Mouse (Mus musculus) lung, postnatal 0 days (tissue): Measurements from ENCODE around the gene Itpka. TPM values are rescaled to one million over a fixed set of nuclear protein-coding genes. Genes with fewer than 3 reads are reported as not detected.
A peak's percentile ranks its signal among the peaks of the same experiment; 100 is the strongest.

Experiments used
- ATAC-seq: fragments of 200-750 bp; cut with Nextera tagmentation; 2 replicates; pipeline ENCODE4 v1.8.0; 2017; ENCODE audit warnings: moderate library complexity
- DNase-seq: peaks from one replicate; pipeline ENCODE4 v3.0.0-alpha.2; 2016; ENCODE audit warnings: low spot score
- H3K27ac ChIP-seq: fragments of 300-500 bp; sonication (generic); 2 replicates; pipeline ENCODE4 v1.5.1; 2014; ENCODE audit warnings: antibody characterized with exemption, mild to moderate bottlenecking, low read length, mixed read lengths
- H3K27me3 ChIP-seq: fragments of 300-500 bp; sonication (generic); replicated peaks from 2 replicates; pipeline ENCODE4 v1.6.1; 2014; ENCODE audit warnings: low read length, mixed read lengths; ENCODE audit not compliant: insufficient read depth
- H3K36me3 ChIP-seq: fragments of 300-500 bp; sonication (generic); 2 replicates; pipeline ENCODE4 v1.6.1; 2014; ENCODE audit warnings: low read length, mixed read lengths; ENCODE audit not compliant: insufficient read depth
- H3K4me1 ChIP-seq: fragments of 300-500 bp; sonication (generic); 2 replicates; pipeline ENCODE4 v1.6.1; 2014; ENCODE audit warnings: antibody characterized with exemption, low read depth, low read length, mixed read lengths; ENCODE audit not compliant: insufficient read depth
- H3K4me2 ChIP-seq: fragments of 300-500 bp; sonication (generic); replicated peaks from 2 replicates; pipeline ENCODE4 v1.6.1; 2014; ENCODE audit warnings: low read depth, mild to moderate bottlenecking, low read length, moderate library complexity, mixed read lengths
- H3K4me3 ChIP-seq: fragments of 300-500 bp; sonication (generic); 2 replicates; pipeline ENCODE4 v1.5.1; 2014; ENCODE audit warnings: low read depth, low read length
- H3K9ac ChIP-seq: fragments of 300-500 bp; sonication (generic); replicated peaks from 2 replicates; pipeline ENCODE4 v1.6.1; 2014; ENCODE audit warnings: low read depth, mild to moderate bottlenecking
- H3K9me3 ChIP-seq: fragments of 300-500 bp; sonication (generic); 2 replicates; pipeline ENCODE4 v1.6.1; 2016; ENCODE audit warnings: low read length, mixed read lengths
- CTCF ChIP-seq: IDR thresholded peaks from 2 replicates; pipeline ENCODE4 v1.5.1; 2016; ENCODE audit warnings: antibody characterized with exemption, mild to moderate bottlenecking
- EP300 ChIP-seq: IDR thresholded peaks from 2 replicates; pipeline ENCODE4 v1.6.1; 2016; ENCODE audit warnings: antibody characterized with exemption, mild to moderate bottlenecking, control low read depth
- WGBS: fragments of 180-500 bp; shearing (Covaris S2); extraction: QIAGEN DNeasy Blood & Tissue Kit; methylation state at CpG from one replicate; pipeline ENCODE4 v1.1.7; 2014; 5-methylcytosine and 5-hydroxymethylcytosine counted together
- polyA plus RNA-seq: library from polyadenylated mRNA; unstranded; fragments of >200 nt; fragmentation: Nextera tagmentation; extraction: Ambion mirVana; gene quantifications from 2 replicates; pipeline ENCODE4 v1.2.1, GENCODE M21; 2015

Gene Itpka
- polyA plus RNA-seq, 1 experiment from 2014 or later: 6.5 TPM

- no peaks in the 10 kb centered on the region for H3K9me3 ChIP-seq
- no peak for DNase-seq
- peaks cover 6% of the 10 kb centered on the region; the same call in 1 of the 2 replicates for H3K4me1 ChIP-seq
- H3K9ac ChIP-seq: no peak within 1 kb of the TSS
- 0 out of 2 replicates have a peak within 1 kb of the TSS, but pooled peaks have one; percentile 63 for H3K4me3 ChIP-seq
- no peak for ATAC-seq
- TF ChIP-seq CTCF (no peak), EP300 (no peak)
- no peak within 1 kb of the TSS for H3K4me2 ChIP-seq
- WGBS: 13% methylated on average over 9 of the region's 9 CpGs
- H3K27ac ChIP-seq: no peak within 1 kb of the TSS
- peaks cover 15% of the 10 kb centered on the region for H3K27me3 ChIP-seq
- no peaks in the 10 kb centered on the region for H3K36me3 ChIP-seq
These were observed 18.1 kb downstream of the Itpka start, which contains the start of gene Ltk for GRCm38 (mm10) chr2:119760251-119760650. Ltk (minus strand) TSS chr2:119760431.

GRCm38 (mm10) chr2:119762276-119762675 is 20.1 kb downstream of the Itpka start:
- Histone ChIP-seq H3K9ac (no peak overlapping the region), H3K27ac (no peak overlapping the region), H3K4me1 (peaks cover 6% of the 10 kb centered on the region; the same call in 1 of the 2 replicates), H3K4me2 (no peak overlapping the region), H3K9me3 (no peaks in the 10 kb centered on the region), H3K4me3 (no peak overlapping the region), H3K27me3 (peaks cover 15% of the 10 kb centered on the region), H3K36me3 (no peaks in the 10 kb centered on the region)
- TF ChIP-seq CTCF: no peak
- no peak for TF ChIP-seq EP300
- DNase-seq: no peak
- WGBS: 65% methylated on average over 1 of the region's 1 CpGs
- ATAC-seq: no peak

- no peaks in the 10 kb centered on the region for H3K36me3 ChIP-seq
- H3K27me3 ChIP-seq: peaks cover 7% of the 10 kb centered on the region; the same call in 1 of the 2 replicates
- no peak overlapping the region for H3K9ac ChIP-seq
- no peak overlapping the region for H3K4me2 ChIP-seq
- no peak for TF ChIP-seq CTCF
- no peak for TF ChIP-seq EP300
- H3K27ac ChIP-seq: no peak overlapping the region
- ATAC-seq: no peak
- H3K9me3 ChIP-seq: no peaks in the 10 kb centered on the region
- WGBS: 67% methylated on average over 4 of the region's 4 CpGs
- no peak for DNase-seq
- H3K4me1 ChIP-seq: 0 out of 2 replicates have a peak, but pooled peaks cover under 1% of the 10 kb centered on the region
- no peak overlapping the region for H3K4me3 ChIP-seq
These were observed 21.8 kb downstream of the Itpka start for GRCm38 (mm10) chr2:119763924-119764323.

DNA sequence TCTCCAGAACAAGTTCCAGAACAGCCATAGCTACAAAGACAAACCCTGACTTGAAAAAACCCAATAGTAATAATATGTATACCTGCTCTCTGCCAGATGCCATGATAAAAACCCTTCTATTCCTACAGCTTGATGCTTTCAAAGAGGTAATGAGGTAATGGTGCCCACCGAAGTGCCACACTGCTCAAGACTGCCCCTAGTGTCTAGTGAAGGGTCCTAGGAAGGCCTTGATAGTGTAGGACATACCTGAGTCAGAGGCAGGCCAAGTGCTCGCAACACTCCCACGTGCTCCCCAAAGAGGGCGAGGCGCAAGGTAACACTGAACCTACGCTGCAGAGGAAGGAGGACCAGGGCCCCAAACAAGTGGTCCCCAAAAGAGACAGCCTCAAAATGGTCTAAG is 25.1 kb downstream of the Itpka start:
- no peak overlapping the region for H3K4me3 ChIP-seq
- no peak overlapping the region for H3K9ac ChIP-seq
- H3K27ac ChIP-seq: no peak overlapping the region
- H3K4me1 ChIP-seq: no peaks in the 10 kb centered on the region
- 0 out of 2 replicates have a peak, but pooled peaks cover 4% of the 10 kb centered on the region for H3K36me3 ChIP-seq
- no peaks in the 10 kb centered on the region for H3K27me3 ChIP-seq
- no peak for TF ChIP-seq EP300
- peak; percentile 51 for TF ChIP-seq CTCF
- WGBS: 90% methylated on average over 6 of the region's 6 CpGs
- no peaks in the 10 kb centered on the region for H3K9me3 ChIP-seq
- DNase-seq (no peak), ATAC-seq (no peak)
- H3K4me2 ChIP-seq: no peak overlapping the region

- WGBS: under 1% methylated on average over 44 of the region's 44 CpGs
- DNase-seq: peak; percentile 81
- TF ChIP-seq EP300 (no peak), CTCF (no peak)
These were observed 45.2 kb downstream of the Itpka start, which contains the start of gene Rpap1 for GRCm38 (mm10) chr2:119787206-119787883. Rpap1 (minus strand) TSS chr2:119787537.

GRCm38 (mm10) chr2:119789996-119790395 is 47.9 kb downstream of the Itpka start:
- Histone ChIP-seq H3K9me3 (no peaks in the 10 kb centered on the region), H3K4me1 (peaks cover 7% of the 10 kb centered on the region; the same call in 1 of the 2 replicates), H3K36me3 (no peaks in the 10 kb centered on the region), H3K9ac (no peak overlapping the region), H3K4me3 (no peak overlapping the region), H3K27ac (no peak overlapping the region), H3K27me3 (no peaks in the 10 kb centered on the region), H3K4me2 (no peak overlapping the region)
- DNase-seq (no peak), ATAC-seq (no peak)
- TF ChIP-seq CTCF: no peak
- TF ChIP-seq EP300: no peak
- 70% methylated on average over 2 of the region's 2 CpGs for WGBS

More at GRCm38 (mm10) chr2:119787206-119787883, 45.2 kb downstream of the Itpka start, which contains the start of gene Rpap1:
- H3K4me2 ChIP-seq: peak within 1 kb of the TSS; percentile 79
- H3K9ac ChIP-seq: peak within 1 kb of the TSS; percentile 41
- peaks cover 7% of the 10 kb centered on the region; the same call in 1 of the 2 replicates for H3K4me1 ChIP-seq
- H3K4me3 ChIP-seq: peak within 1 kb of the TSS; percentile 64
- H3K27ac ChIP-seq: peak within 1 kb of the TSS; percentile 54
- H3K36me3 ChIP-seq: no peaks in the 10 kb centered on the region
- no peaks in the 10 kb centered on the region for H3K27me3 ChIP-seq
- ATAC-seq: peak; percentile 96
- H3K9me3 ChIP-seq: no peaks in the 10 kb centered on the region; the same call in 1 of the 2 replicates
